Mouse (Mus musculus): ENCODE measurements at regions not wholly inside any gene's neighbourhood (a gene's known extent, or its start where the extent isn't known, plus 50 kb on each side); places are given as distances from the start of the nearest gene placed in this dataset.

DNA sequence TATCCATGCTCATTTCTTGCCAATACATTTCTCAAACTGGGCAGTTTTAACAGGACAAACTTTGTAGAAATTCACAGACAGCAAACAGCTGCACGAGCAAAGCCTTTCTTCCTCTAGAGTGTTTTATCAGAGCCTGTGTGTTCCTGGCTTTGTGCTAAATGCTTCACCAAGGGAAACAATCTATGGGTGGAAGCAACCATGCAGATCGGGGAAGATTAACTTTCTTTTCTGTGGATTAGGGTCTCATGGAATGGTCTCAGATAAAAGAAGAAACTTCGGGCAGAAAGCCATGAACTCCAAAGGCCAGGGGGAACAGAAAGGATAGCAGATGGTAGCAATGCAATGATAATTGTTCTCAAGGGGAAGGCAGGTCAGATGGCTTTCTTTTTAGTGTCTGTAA is 349.7 kb downstream of the Bckdhb start:
- H3K4me3 ChIP-seq (ENCODE audit: low read depth, low read length) = no peak overlapping the region
- no peak overlapping the region for H3K27ac ChIP-seq (ENCODE audit: low read depth)
- ATAC-seq (ENCODE audit: insufficient read depth, low read depth) (no peak), DNase-seq (ENCODE audit: low spot score) (no peak)
- TF ChIP-seq CTCF (IDR thresholded peaks at IDR 0.05; ENCODE audit: low read depth) = no peak
- H3K9me3 ChIP-seq (replicated peaks; ENCODE audit: control insufficient read depth, low read length) = no peaks in the 10 kb centered on the region
- 47% methylated on average over 3 of the region's 3 CpGs for WGBS
- no peaks in the 10 kb centered on the region for H3K4me1 ChIP-seq (ENCODE audit: control insufficient read depth, insufficient read depth)
- H3K4me2 ChIP-seq (ENCODE audit: low read depth, low read length) = no peak overlapping the region
- H3K9ac ChIP-seq (replicated peaks; ENCODE audit: low read depth, low read length) = no peak overlapping the region
- no peaks in the 10 kb centered on the region for H3K36me3 ChIP-seq (replicated peaks; ENCODE audit: control insufficient read depth, insufficient read depth, low read length)
- no peaks in the 10 kb centered on the region for H3K27me3 ChIP-seq (ENCODE audit: control insufficient read depth, insufficient read depth, low read length)

DNA sequence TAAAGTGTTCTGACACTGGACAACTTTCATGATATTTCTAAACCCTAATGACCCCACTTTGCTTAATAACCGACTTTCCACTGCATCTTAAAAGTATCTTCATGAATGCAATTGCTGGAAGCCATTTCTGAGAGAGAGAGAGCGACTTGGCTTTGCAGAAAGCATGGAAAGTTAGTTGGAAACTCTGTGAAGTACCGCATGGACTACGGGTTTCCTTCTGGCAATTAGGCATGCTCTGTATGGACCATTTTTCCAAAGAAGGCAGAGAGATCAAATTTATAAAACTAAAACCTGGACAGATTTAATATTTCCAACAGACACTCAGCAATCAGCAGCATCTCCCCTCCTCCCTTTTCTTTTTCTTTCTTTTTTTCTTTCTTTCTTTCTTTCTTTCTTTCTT is 353.4 kb downstream of the Bckdhb start:
- no peak overlapping the region for H3K4me2 ChIP-seq (ENCODE audit: low read depth, low read length)
- H3K4me1 ChIP-seq (ENCODE audit: control insufficient read depth, insufficient read depth) = no peaks in the 10 kb centered on the region
- H3K27ac ChIP-seq (ENCODE audit: low read depth) = no peak overlapping the region
- ATAC-seq (ENCODE audit: insufficient read depth, low read depth) (no peak), DNase-seq (ENCODE audit: low spot score) (no peak)
- H3K4me3 ChIP-seq (ENCODE audit: low read depth, low read length) = no peak overlapping the region
- 91% methylated on average over 4 of the region's 4 CpGs for WGBS
- no peak for TF ChIP-seq CTCF (IDR thresholded peaks at IDR 0.05; ENCODE audit: low read depth)
- no peak for TF ChIP-seq EP300 (IDR thresholded peaks at IDR 0.05; ENCODE audit: low read depth)
- no peaks in the 10 kb centered on the region for H3K9me3 ChIP-seq (replicated peaks; ENCODE audit: control insufficient read depth, low read length)
- no peaks in the 10 kb centered on the region for H3K27me3 ChIP-seq (ENCODE audit: control insufficient read depth, insufficient read depth, low read length)
- no peaks in the 10 kb centered on the region for H3K36me3 ChIP-seq (replicated peaks; ENCODE audit: control insufficient read depth, insufficient read depth, low read length)
- H3K9ac ChIP-seq (replicated peaks; ENCODE audit: low read depth, low read length) = no peak overlapping the region

DNA sequence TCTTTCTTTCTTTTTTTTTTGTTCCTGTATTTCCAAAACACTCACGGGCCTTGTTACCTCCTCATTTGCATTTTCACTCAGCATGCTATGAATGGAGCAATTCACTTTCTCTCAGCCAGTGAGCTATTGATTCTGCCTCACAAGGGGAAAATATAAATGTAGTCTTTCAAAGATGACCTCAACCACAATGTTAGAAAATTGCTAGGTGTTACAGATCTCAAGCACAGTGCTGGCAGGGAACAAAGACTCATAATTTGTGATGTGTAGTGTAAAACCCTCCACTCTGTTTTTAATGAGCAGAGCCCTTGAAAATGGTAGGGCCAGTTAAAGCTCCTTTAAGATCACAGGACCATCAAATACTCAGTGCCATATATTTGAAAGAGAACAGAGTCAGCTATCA is 353.8 kb downstream of the Bckdhb start:
- Histone ChIP-seq H3K27ac (ENCODE audit: low read depth) (no peak overlapping the region), H3K9ac (replicated peaks; ENCODE audit: low read depth, low read length) (no peak overlapping the region), H3K4me1 (ENCODE audit: control insufficient read depth, insufficient read depth) (no peaks in the 10 kb centered on the region), H3K4me3 (ENCODE audit: low read depth, low read length) (no peak overlapping the region), H3K9me3 (replicated peaks; ENCODE audit: control insufficient read depth, low read length) (no peaks in the 10 kb centered on the region), H3K36me3 (replicated peaks; ENCODE audit: control insufficient read depth, insufficient read depth, low read length) (no peaks in the 10 kb centered on the region), H3K27me3 (ENCODE audit: control insufficient read depth, insufficient read depth, low read length) (no peaks in the 10 kb centered on the region), H3K4me2 (ENCODE audit: low read depth, low read length) (no peak overlapping the region)
- DNase-seq (ENCODE audit: low spot score) = no peak
- ATAC-seq (ENCODE audit: insufficient read depth, low read depth) = no peak
- TF ChIP-seq EP300 (IDR thresholded peaks at IDR 0.05; ENCODE audit: low read depth) (no peak), CTCF (IDR thresholded peaks at IDR 0.05; ENCODE audit: low read depth) (no peak)
- 70% methylated on average over 1 of the region's 1 CpGs for WGBS

DNA sequence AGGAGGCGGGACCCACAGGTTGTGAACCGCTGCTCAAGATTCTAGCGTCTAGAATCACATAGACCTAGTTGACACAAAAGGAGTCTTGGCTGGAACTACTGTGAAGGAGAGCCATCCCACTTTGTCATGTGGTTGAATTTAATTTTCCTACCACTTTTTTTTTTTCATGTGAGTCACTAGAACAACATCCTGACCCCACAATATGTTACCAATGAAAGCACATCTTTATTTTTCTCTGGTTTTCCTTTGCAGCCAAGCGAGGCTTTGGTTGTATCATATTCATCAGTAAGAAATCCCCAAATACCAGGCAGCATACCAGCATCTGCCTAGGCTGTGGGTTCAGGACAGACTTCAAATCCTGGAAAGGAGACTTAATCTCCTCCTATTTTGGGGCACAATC is 356.0 kb downstream of the Bckdhb start:
- no peaks in the 10 kb centered on the region for H3K36me3 ChIP-seq (replicated peaks; ENCODE audit: control insufficient read depth, insufficient read depth, low read length)
- DNase-seq (ENCODE audit: low spot score) (no peak), ATAC-seq (ENCODE audit: insufficient read depth, low read depth) (no peak)
- 83% methylated on average over 4 of the region's 4 CpGs for WGBS
- H3K9ac ChIP-seq (replicated peaks; ENCODE audit: low read depth, low read length) = no peak overlapping the region
- no peak overlapping the region for H3K4me3 ChIP-seq (ENCODE audit: low read depth, low read length)
- H3K27me3 ChIP-seq (ENCODE audit: control insufficient read depth, insufficient read depth, low read length) = no peaks in the 10 kb centered on the region
- H3K4me1 ChIP-seq (ENCODE audit: control insufficient read depth, insufficient read depth) = no peaks in the 10 kb centered on the region
- H3K9me3 ChIP-seq (replicated peaks; ENCODE audit: control insufficient read depth, low read length) = no peaks in the 10 kb centered on the region
- no peak overlapping the region for H3K4me2 ChIP-seq (ENCODE audit: low read depth, low read length)
- no peak for TF ChIP-seq EP300 (IDR thresholded peaks at IDR 0.05; ENCODE audit: low read depth)
- no peak for TF ChIP-seq CTCF (IDR thresholded peaks at IDR 0.05; ENCODE audit: low read depth)
- no peak overlapping the region for H3K27ac ChIP-seq (ENCODE audit: low read depth)

DNA sequence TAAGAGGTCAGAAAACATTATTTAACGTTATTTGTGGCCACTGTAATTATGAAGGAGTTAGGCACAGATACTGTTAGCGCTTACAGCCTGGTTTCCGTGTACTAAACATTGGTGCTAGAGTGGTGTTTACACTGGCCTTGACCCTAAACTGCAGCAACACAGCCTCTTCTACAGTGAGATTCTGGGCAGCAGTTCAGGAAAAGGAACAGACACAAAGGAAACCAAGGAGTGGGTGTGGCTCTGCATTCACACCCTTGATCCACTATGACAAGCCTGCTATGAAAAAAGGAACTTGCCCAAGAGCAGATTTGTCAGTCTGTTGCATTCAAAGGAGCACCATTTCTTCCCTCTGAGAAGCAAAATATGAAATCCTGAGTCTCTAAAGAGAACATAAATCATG is 356.7 kb downstream of the Bckdhb start:
- H3K9me3 ChIP-seq (replicated peaks; ENCODE audit: control insufficient read depth, low read length) = no peaks in the 10 kb centered on the region
- peak; percentile 52 for DNase-seq (ENCODE audit: low spot score)
- peak; percentile 20; the same call in 1 of the 2 replicates for ATAC-seq (ENCODE audit: insufficient read depth, low read depth)

DNA sequence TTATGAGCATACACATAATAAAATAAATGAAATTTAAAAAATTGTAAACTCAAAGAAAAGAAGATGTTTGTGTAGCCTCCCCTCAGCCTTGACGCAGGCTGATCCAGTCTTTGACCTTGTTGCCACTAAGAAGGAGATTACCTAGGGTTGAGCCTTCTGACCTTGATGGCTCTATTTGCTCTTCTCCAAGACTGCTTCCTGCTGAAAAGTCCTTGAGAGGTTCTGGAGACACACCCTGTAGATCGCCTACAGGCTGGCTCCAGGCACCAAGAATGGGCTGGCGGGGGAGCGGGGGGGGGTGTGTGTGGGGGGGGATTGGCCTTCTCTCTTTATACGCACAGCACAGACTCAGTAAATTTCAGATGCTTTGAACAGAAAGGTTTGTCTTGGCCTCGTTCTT is 358.4 kb downstream of the Bckdhb start:
- H3K9ac ChIP-seq (replicated peaks; ENCODE audit: low read depth, low read length) = no peak overlapping the region
- H3K9me3 ChIP-seq (replicated peaks; ENCODE audit: control insufficient read depth, low read length) = no peaks in the 10 kb centered on the region
- H3K36me3 ChIP-seq (replicated peaks; ENCODE audit: control insufficient read depth, insufficient read depth, low read length) = no peaks in the 10 kb centered on the region
- ATAC-seq (ENCODE audit: insufficient read depth, low read depth) (no peak), DNase-seq (ENCODE audit: low spot score) (no peak)
- no peak overlapping the region for H3K27ac ChIP-seq (ENCODE audit: low read depth)
- WGBS = 95% methylated on average over 4 of the region's 6 CpGs
- no peak overlapping the region for H3K4me2 ChIP-seq (ENCODE audit: low read depth, low read length)
- TF ChIP-seq EP300 (IDR thresholded peaks at IDR 0.05; ENCODE audit: low read depth) = no peak
- no peak overlapping the region for H3K4me3 ChIP-seq (ENCODE audit: low read depth, low read length)
- H3K4me1 ChIP-seq (ENCODE audit: control insufficient read depth, insufficient read depth) = no peaks in the 10 kb centered on the region
- H3K27me3 ChIP-seq (ENCODE audit: control insufficient read depth, insufficient read depth, low read length) = no peaks in the 10 kb centered on the region

More for the DNA sequence above, 356.7 kb downstream of the Bckdhb start:
- Histone ChIP-seq H3K36me3 (replicated peaks; ENCODE audit: control insufficient read depth, insufficient read depth, low read length) (no peaks in the 10 kb centered on the region), H3K27me3 (ENCODE audit: control insufficient read depth, insufficient read depth, low read length) (no peaks in the 10 kb centered on the region), H3K4me2 (ENCODE audit: low read depth, low read length) (no peak overlapping the region), H3K4me1 (ENCODE audit: control insufficient read depth, insufficient read depth) (no peaks in the 10 kb centered on the region), H3K27ac (ENCODE audit: low read depth) (no peak overlapping the region), H3K9ac (replicated peaks; ENCODE audit: low read depth, low read length) (no peak overlapping the region), H3K4me3 (ENCODE audit: low read depth, low read length) (no peak overlapping the region)
- TF ChIP-seq CTCF (IDR thresholded peaks at IDR 0.05; ENCODE audit: low read depth) (no peak), EP300 (IDR thresholded peaks at IDR 0.05; ENCODE audit: low read depth) (no peak)
- 56% methylated on average over 3 of the region's 3 CpGs for WGBS

Data from heart, postnatal 0 days (tissue).